Mouse (Mus musculus) Patski (cell line): ENCODE measurements around the gene Mrpl37. TPM values are rescaled to one million over a fixed set of nuclear protein-coding genes. Genes with fewer than 3 reads are reported as not detected.

Source experiments
- ATAC-seq: fragments of 100-300 bp; one replicate; pipeline ENCODE4 v1.8.0; 2021
- CTCF ChIA-PET: fragments of 350-600 bp; sonication (Branson Sonifier 250); formaldehyde crosslinking; loops from one replicate; lab custom pipeline; 2022; ENCODE audit warnings: inconsistent platforms; lab: Charles Lee
- POLR2A ChIA-PET: fragments of 350-600 bp; sonication (Branson Sonifier 250); formaldehyde crosslinking; loops from one replicate; lab custom pipeline; 2022; ENCODE audit warnings: antibody characterized with exemption, inconsistent platforms; lab: Charles Lee
- DNase-seq: peaks from one replicate; pipeline ENCODE4 v3.0.0-alpha.2; 2011; ENCODE audit warnings: low read depth, low spot score
- H3K27me3 ChIP-seq: fragments of 371-371 bp; one replicate; pipeline ENCODE4 v1.5.1; 2021
- CTCF ChIP-seq: fragments of 100-300 bp; IDR thresholded peaks from one replicate; pipeline ENCODE4 v1.5.1; 2021
- in situ Hi-C: fragments of 300-500 bp; cut with MboI; formaldehyde crosslinking; loops from 3 replicates; pipeline ENCODE4 v1.11.1; 2018; ENCODE audit warnings: low pct_unique_long_range_greater_than_20kb, mixed read lengths
- polyA plus RNA-seq: library from polyadenylated mRNA; unstranded; gene quantifications from one replicate; pipeline ENCODE4 v1.2.3, GENCODE M21; 2021

Gene Mrpl37
- polyA plus RNA-seq, 1 experiment from 2014 or later = 48.8 TPM

DNA sequence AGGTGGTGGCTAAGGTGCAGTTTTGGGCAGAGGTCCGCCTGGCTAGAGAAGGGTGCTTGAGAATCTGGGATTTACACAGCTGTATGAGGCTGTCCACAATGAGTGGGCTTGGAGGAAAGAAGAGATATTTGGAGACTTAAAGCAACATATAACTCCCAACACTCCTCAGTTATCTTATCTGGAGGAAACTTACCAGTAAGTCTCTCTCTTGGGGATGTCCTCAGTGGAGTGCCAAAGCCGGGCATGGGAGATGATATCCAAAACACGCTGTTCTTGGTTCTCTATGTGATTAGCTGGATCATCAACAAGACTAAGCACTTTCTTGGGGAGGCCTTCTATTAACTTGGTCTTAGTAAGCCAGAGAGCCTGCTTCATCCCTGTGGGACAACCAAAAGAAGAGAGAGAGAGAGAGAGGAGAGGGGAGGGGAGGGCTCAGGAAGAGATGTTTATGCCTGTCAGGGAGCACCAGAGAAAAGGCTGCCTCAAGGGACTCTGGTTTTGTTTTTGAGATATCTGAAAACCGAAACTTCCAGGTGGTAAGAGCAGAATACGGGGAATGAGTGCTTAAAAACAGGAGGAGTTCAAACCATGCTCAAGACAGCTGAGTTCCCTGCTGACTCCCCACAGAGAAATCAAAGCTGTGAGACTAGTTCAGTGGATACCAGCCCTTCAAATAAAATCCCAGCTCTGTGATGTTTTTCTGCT is 2.1 kb downstream of the Mrpl37 start:
- ChIA-PET POLR2A (no interaction called here), CTCF (no interaction called here)
- no peak for DNase-seq
- no peaks in the 10 kb centered on the region for H3K27me3 ChIP-seq
- TF ChIP-seq CTCF = no peak
- ATAC-seq = no peak
- in situ Hi-C loops = loop anchor here (5.0 kb wide), 1 partner anchor 103 kb away; no protein-coding TSS in a partner anchor

DNA sequence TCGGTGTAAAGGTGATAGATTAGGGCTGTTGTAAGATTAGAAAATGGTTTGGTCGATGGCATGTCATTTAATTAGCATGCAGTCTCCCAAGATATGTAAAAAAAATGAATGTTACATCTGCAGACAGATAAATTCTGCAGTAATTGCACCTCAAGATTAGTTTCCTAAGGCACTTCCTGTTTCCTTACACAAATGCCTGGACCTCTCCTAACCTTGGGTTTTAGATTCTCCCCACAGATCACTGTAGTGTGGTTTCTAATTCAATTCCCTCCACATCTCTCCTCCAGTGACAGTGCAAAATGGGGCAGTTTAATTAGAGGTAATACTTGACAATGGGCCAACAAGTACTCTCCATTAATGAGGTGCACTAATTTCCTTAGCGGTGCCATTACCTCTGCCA is 3.5 kb downstream of the Mrpl37 start:
- no peak for DNase-seq
- ATAC-seq = no peak
- no peak for TF ChIP-seq CTCF
- ChIA-PET POLR2A (no interaction called here), CTCF (no interaction called here)
- no peaks in the 10 kb centered on the region for H3K27me3 ChIP-seq
- in situ Hi-C loops = no loop called here

DNA sequence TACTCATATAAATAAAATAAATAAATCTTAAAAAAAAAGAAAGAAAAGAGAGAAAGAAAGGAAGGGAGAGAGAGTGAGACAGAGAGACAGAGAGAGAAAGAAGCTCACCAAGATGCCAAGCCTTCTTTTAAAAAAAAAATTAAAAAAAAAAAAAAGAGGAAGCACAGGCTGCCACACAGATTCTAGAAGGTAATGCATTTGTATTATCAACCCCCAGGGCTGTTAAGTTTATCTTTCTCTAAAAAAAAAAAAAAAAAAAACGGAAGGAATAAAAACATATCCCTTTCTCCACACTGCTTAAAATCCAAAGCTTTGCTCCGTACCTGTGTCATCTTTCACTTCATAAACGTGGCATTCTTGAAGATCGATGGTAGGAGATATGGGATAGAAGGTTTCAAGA is 5.1 kb downstream of the Mrpl37 start:
- CTCF ChIA-PET = no interaction called here
- no peak for ATAC-seq

DNA sequence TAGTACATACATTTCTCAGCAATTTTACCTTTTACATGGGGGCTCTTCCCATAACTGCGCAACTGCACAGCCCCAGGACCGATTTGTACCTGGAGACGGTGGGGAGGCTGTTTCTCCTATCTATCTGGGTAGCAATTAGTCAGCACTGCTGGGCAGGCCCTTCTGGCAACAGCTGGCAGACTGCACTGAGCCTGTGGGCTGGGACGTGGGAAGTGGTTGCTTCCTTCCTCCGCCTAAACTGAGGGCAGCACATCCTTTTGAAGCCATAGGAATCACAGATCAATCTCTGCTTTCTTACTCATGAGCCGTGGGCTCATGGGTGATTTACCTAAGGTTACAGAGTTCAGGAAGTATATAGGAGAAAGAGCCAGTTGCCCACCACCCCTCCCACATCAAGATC is 7.9 kb downstream of the Mrpl37 start:
- ChIA-PET POLR2A (no interaction called here), CTCF (no interaction called here)
- no peak for ATAC-seq
- in situ Hi-C loops = no loop called here
- no peaks in the 10 kb centered on the region for H3K27me3 ChIP-seq
- DNase-seq = no peak
- no peak for TF ChIP-seq CTCF

More for the DNA sequence above, 5.1 kb downstream of the Mrpl37 start:
- TF ChIP-seq CTCF = no peak
- no peak for DNase-seq
- no peaks in the 10 kb centered on the region for H3K27me3 ChIP-seq
- POLR2A ChIA-PET = no interaction called here
- in situ Hi-C loops = no loop called here

DNA sequence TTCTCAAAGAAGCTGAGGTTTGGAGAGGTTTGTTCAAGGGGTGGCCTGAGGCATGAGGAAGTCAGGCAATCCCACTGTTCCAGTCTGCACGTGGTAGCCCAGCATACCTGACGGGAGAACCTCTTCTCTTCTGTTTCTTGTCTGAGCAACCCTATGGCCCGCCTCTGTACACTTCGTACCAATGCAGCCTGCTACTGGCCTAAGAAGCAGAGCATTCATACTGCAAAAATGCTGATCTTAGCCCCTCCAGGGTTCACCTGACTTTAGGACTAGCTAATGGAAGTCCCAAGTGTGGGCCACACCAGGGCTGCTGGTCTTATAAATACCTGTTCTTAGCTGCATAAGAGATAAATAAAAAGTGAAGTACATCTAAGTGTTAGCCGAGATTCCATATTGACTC is 8.3 kb downstream of the Mrpl37 start:
- ChIA-PET CTCF (no interaction called here), POLR2A (no interaction called here)
- ATAC-seq (no peak), DNase-seq (no peak)
- in situ Hi-C loops = no loop called here
- no peaks in the 10 kb centered on the region for H3K27me3 ChIP-seq
- no peak for TF ChIP-seq CTCF

DNA sequence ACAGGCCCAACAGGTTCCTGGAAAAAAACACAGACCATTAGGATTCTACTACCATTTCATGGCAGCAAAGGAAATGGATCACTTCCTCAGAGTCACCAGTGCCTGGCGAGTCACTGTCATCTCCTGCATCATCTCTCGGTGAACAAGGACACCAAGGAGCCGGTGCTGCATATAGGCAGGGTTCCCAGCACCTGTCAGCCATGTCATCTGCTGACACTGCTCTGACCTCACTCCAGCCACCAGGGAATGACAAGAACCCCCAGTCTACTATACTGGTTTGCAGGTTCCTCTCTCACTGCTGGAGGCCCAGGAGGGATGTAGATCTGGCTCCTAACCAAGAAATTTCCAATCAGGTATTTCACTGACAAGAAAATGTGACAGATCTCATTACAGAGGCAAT is 10.6 kb downstream of the Mrpl37 start:
- POLR2A ChIA-PET = no interaction called here
- in situ Hi-C loops = no loop called here

DNA sequence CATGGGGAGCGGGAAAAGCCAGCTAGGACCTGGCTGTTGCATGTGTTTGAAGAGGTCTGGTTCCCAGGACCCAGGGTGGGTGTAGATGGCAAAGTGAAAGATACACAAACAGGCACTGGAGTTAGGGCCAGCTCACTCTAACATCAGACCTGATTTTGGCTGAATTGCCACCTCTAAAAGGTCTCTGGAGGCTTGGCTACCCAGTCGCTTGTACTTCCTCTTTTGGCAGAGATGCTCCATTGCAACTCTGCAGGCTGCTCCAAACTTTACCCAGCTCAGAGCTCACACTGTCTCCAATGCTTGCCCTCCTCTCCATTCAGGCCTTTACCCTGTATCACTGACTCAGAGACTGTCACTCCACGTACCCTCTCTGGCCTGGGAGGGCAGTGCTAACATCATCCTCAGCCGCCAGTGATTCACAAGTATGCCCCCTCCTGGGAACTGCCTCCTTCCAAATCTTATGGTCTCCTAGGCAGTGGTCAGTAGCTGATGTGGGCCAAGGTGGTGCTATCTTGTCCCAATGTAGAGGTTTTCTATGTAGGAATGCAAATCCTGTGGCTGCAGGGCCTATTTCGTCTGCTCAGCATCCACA is 13.6 kb downstream of the Mrpl37 start:
- no peaks in the 10 kb centered on the region for H3K27me3 ChIP-seq
- ChIA-PET CTCF (interaction anchor here (0.8 kb wide), 1 partner anchor 110 kb away, joined by 4 read pairs; no protein-coding TSS in a partner anchor), POLR2A (no interaction called here)
- DNase-seq (no peak), ATAC-seq (no peak)
- in situ Hi-C loops = no loop called here
- no peak for TF ChIP-seq CTCF

More for the DNA sequence above, 10.6 kb downstream of the Mrpl37 start:
- CTCF ChIA-PET = no interaction called here
- TF ChIP-seq CTCF = no peak
- H3K27me3 ChIP-seq = no peaks in the 10 kb centered on the region
- ATAC-seq (no peak), DNase-seq (no peak)

DNA sequence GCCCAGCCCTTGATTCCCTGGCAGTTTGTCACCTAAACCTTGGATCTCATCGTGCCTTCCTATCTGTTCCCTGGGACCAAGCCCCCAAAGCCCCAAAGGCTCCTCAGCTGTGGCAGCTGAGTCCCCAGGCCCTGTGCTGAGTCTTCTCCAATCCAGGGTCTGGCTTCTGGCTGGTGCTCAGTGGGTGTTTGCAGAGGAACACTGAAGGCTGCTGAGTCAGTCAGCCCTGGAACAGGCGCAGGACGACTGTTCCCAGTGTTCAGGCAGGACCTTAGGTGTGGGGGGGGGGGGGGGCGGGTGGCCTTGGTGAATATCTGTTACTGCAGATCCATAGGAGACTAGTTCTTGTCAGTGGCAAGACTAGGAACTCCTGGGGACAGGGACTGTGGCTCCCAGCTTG is 14.8 kb downstream of the Mrpl37 start:
- CTCF ChIA-PET = no interaction called here
- no peak for DNase-seq

DNA sequence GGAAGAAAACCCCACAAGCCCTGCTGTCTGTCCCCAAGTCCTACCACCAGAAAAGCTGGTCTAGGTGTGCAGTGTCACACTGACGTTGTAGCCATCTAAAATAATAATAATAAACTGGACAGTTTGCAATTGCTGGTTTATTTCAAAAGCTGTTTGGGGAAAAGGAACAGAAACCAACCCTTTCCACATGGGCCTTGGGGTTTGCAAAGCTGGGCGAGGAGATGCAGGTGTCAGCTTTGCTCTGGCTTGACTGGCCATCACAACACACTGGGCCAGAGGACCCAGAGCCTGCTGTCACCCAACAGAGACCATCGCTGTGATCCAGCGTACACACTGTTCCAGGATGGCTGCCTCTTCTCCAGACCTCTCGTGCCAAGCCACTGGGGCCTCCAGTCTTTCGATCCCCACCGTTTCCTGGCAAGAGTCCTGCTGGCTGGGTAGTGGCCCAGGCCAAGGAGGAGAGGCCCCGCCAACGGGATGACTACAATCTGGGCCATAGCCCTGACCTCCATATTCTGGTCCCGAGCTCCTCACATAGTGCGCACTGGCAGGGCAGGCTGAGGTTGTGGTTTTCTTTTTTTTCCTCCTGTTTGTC is 18.0 kb downstream of the Mrpl37 start:
- ATAC-seq (no peak), DNase-seq (no peak)
- ChIA-PET POLR2A (interaction anchor here (0.6 to 0.7 kb wide), 3 partner anchors 11 to 298 kb away, joined by 3 to 5 read pairs (median 4); no protein-coding TSS in a partner anchor), CTCF (interaction anchor here (1.0 kb wide), 1 partner anchor 98 kb away, joined by 3 read pairs; no protein-coding TSS in a partner anchor)
- no peaks in the 10 kb centered on the region for H3K27me3 ChIP-seq
- no peak for TF ChIP-seq CTCF
- in situ Hi-C loops = no loop called here

More for the DNA sequence above, 14.8 kb downstream of the Mrpl37 start:
- no peak for TF ChIP-seq CTCF
- no peak for ATAC-seq
- H3K27me3 ChIP-seq = no peaks in the 10 kb centered on the region
- POLR2A ChIA-PET = no interaction called here
- in situ Hi-C loops = no loop called here

DNA sequence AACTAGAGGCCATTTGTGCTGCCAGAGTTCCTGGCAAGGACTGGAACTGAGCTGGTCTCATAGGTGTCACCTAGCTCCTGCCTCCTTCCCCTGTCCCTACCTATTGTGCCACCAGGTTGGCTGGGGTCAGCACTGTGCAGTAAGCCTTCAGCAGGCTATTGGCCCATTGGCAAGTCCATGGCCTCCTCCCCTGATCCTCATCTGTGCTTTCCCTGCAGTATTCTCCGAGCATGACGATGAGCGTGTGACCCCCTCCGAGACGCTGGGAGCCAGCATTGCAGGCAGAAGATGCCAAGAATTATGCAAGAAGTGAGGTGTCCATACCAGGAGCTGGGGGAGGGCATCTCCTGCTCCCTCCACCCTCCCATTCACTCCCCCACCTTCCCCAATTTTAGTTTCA is 18.9 kb downstream of the Mrpl37 start:
- DNase-seq (no peak), ATAC-seq (no peak)
- TF ChIP-seq CTCF = no peak
- ChIA-PET POLR2A (no interaction called here), CTCF (no interaction called here)
- in situ Hi-C loops = no loop called here
- H3K27me3 ChIP-seq = no peaks in the 10 kb centered on the region

DNA sequence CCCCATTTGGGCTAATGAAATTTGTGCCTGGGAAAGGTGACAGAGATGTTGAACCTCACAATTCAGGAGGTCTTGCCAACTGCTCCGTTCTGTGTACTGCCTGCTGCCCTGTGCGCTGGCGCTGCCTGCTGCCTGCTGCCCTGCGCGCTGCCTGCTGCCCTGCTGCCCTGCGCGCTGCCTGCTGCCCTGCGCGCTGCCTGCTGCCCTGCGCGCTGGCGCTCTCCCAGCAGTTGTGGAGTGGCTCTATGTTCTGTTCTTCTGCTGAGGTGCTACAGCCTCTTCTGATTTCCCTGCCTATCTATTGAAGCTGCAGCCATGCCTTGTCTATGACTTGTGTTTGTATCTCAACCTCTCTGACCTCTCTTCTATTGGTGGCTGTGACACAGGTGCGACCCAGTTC is 21.5 kb downstream of the Mrpl37 start:
- CTCF ChIA-PET = no interaction called here
- POLR2A ChIA-PET = no interaction called here
- no peak for ATAC-seq
- H3K27me3 ChIP-seq = no peaks in the 10 kb centered on the region
- in situ Hi-C loops = no loop called here
- no peak for DNase-seq
- TF ChIP-seq CTCF = no peak
